Mouse (Mus musculus): Measurements from ENCODE around the gene Defa35.
"Not testable (repeated sequence)": the region's sequence is repeated elsewhere in the genome, so short reads cannot be mapped to it uniquely, and the experiment has no call there.

GRCm38 (mm10) chr8:21025245-21025644 is 39.6 kb upstream of the Defa35 start, which contains the start of gene Defa21:
- not testable (repeated sequence) for TF ChIP-seq POLR2A (IDR thresholded peaks at IDR 0.05; ENCODE audit: low read depth, low read length); CTCF (IDR thresholded peaks at IDR 0.05; ENCODE audit: borderline replicate concordance, insufficient read depth, low read length)
